Mouse (Mus musculus) Patski (cell line): ENCODE results near the gene Cox6a2. TPM values are rescaled to one million over a fixed set of nuclear protein-coding genes. Genes with fewer than 3 reads are reported as not detected.

ENCODE experiments used
- ATAC-seq: fragments of 100-300 bp; one replicate; pipeline ENCODE4 v1.8.0; 2021
- CTCF ChIA-PET: fragments of 350-600 bp; sonication (Branson Sonifier 250); formaldehyde crosslinking; loops from one replicate; lab custom pipeline; 2022; ENCODE audit warnings: inconsistent platforms; lab: Charles Lee
- POLR2A ChIA-PET: fragments of 350-600 bp; sonication (Branson Sonifier 250); formaldehyde crosslinking; loops from one replicate; lab custom pipeline; 2022; ENCODE audit warnings: antibody characterized with exemption, inconsistent platforms; lab: Charles Lee
- DNase-seq: peaks from one replicate; pipeline ENCODE4 v3.0.0-alpha.2; 2011; ENCODE audit warnings: low read depth, low spot score
- H3K27me3 ChIP-seq: fragments of 371-371 bp; one replicate; pipeline ENCODE4 v1.5.1; 2021
- CTCF ChIP-seq: fragments of 100-300 bp; IDR thresholded peaks from one replicate; pipeline ENCODE4 v1.5.1; 2021
- in situ Hi-C: fragments of 300-500 bp; cut with MboI; formaldehyde crosslinking; loops from 3 replicates; pipeline ENCODE4 v1.11.1; 2018; ENCODE audit warnings: low pct_unique_long_range_greater_than_20kb, mixed read lengths
- polyA plus RNA-seq: library from polyadenylated mRNA; unstranded; gene quantifications from one replicate; pipeline ENCODE4 v1.2.3, GENCODE M21; 2021

Cox6a2 gene
- 0.30 TPM for polyA plus RNA-seq

DNA sequence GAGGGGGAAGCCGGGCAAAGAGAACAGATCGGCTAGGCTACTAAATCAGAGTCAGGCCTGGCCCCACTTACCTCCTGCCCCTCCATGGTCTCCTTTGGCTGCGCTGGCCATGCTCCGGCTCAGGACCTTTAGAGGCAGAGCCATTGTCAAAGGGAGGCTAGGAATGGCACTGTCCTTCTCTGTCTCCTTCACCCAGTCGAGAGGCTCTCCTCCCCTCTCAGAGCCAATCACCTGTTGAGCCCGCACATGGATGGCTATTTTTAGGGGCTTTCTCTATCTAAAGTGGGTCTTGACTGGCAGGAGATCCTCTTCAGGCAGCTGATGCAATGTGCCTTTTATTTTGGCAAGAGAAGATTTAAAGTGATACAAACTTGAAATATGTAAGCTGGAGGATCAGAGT, at the start of gene Cox6a2:
TSS of gene Cox6a2 (minus strand) at position 236 of the 400 bp plus-strand sequence.
- POLR2A ChIA-PET = no interaction called here
- in situ Hi-C loops = loop anchor here (5.0 to 25.0 kb wide), 3 partner anchors 104 to 544 kb away; partner anchors contain the start of gene Pycard
- H3K27me3 ChIP-seq = peaks cover 8% of the 10 kb centered on the region
- no peak for TF ChIP-seq CTCF
- no peak for ATAC-seq
- CTCF ChIA-PET = interaction anchor here (1.7 kb wide), 1 partner anchor 20 kb away, joined by 3 read pairs; no protein-coding TSS in a partner anchor
- DNase-seq = no peak

- peaks cover 15% of the 10 kb centered on the region for H3K27me3 ChIP-seq
- TF ChIP-seq CTCF = no peak
- in situ Hi-C loops = no loop called here
- ATAC-seq = no peak
- ChIA-PET POLR2A (interaction anchor here (0.9 kb wide), 1 partner anchor 326 kb away, joined by 4 read pairs; no protein-coding TSS in a partner anchor), CTCF (no interaction called here)
- no peak for DNase-seq
Measured at GRCm38 (mm10) chr7:128255757-128256156, 49.6 kb upstream of the Cox6a2 start.

DNA sequence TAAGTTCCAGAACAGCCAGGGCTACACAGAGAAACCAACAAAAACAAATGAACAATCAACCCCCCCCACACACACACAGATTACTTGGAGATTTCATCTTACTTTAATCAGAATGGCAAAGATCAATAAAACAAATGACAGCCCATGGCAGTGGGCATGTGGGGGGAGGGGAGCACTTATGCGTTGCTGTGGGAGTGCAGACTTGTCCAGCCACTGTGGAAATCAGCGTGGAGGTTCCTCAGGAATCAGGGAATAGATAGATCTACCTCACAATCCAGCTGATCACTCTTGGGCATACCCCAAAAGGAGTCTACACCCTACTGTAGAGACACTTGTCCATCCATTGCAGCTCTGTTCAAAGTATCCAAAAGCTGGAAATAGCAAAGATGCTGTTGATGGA, 48.8 kb upstream of the Cox6a2 start:
- ChIA-PET POLR2A (interaction anchor here (0.9 kb wide), 1 partner anchor 326 kb away, joined by 4 read pairs; no protein-coding TSS in a partner anchor), CTCF (no interaction called here)
- in situ Hi-C loops = no loop called here
- peaks cover 8% of the 10 kb centered on the region for H3K27me3 ChIP-seq
- no peak for TF ChIP-seq CTCF
- no peak for ATAC-seq
- DNase-seq = no peak

GRCm38 (mm10) chr7:128252609-128253008, 46.4 kb upstream of the Cox6a2 start:
- in situ Hi-C loops = no loop called here
- no peak for ATAC-seq
- H3K27me3 ChIP-seq = no peaks in the 10 kb centered on the region
- no peak for DNase-seq
- no peak for TF ChIP-seq CTCF
- ChIA-PET POLR2A (interaction anchor here (1.1 kb wide), 1 partner anchor 13 kb away, joined by 3 read pairs; no protein-coding TSS in a partner anchor), CTCF (no interaction called here)

DNA sequence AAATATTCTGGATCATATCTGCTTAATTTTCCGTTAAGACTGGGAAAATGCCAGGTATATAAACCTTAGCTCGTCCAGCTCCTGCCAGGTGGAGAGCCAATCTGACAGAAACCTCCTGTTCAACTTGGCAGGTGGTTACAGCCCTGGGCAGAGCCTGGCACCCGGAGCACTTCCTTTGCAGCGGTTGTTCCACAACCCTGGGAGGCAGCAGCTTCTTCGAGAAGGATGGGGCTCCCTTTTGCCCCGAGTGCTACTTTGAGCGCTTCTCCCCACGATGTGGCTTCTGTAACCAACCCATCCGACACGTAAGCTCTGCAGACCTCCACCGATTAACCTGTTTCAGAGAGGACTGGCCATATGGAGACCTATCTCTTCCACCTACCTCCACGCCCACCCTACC, 45.8 kb upstream of the Cox6a2 start:
- POLR2A ChIA-PET = no interaction called here
- ATAC-seq (no peak), DNase-seq (no peak)
- TF ChIP-seq CTCF = no peak
- CTCF ChIA-PET = no interaction called here
- no peaks in the 10 kb centered on the region for H3K27me3 ChIP-seq
- in situ Hi-C loops = no loop called here

DNA sequence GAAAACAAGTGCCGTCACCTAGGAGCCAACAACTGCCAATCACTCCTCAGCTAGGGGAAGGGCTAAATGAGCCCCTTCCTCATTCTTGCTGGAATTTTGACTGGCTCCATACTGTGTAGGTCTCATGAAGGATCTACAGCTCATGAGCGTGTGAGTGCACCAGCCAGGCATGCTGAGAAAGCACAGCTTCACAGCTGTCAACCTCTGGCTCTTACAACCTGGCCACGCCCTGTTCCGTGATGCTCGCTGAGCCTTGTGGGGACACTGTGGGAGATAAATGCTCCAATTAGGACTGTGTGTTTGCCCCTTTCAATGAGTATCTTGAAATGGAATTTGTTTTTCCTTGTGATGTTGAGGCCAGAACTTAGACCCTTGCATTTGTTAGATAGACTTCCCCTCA, 43.8 kb upstream of the Cox6a2 start:
- no peak for TF ChIP-seq CTCF
- ChIA-PET CTCF (no interaction called here), POLR2A (interaction anchor here (0.6 to 0.8 kb wide), 2 partner anchors 10 to 1743 kb away, joined by 3 read pairs; no protein-coding TSS in a partner anchor)
- in situ Hi-C loops = loop anchor here (5.0 kb wide), 3 partner anchors 42 to 452 kb away; no protein-coding TSS in a partner anchor
- DNase-seq (no peak), ATAC-seq (no peak)
- no peaks in the 10 kb centered on the region for H3K27me3 ChIP-seq

GRCm38 (mm10) chr7:128248081-128249042, 42.2 kb upstream of the Cox6a2 start:
- H3K27me3 ChIP-seq = no peaks in the 10 kb centered on the region
- DNase-seq = no peak
- ChIA-PET CTCF (interaction anchor here (1.3 to 1.6 kb wide), 2 partner anchors 11 to 96 kb away, joined by 3 read pairs; partner anchors contain the start of genes 9130023H24Rik and Armc5), POLR2A (no interaction called here)
- in situ Hi-C loops = loop anchor here (5.0 kb wide), 3 partner anchors 44 to 454 kb away; no protein-coding TSS in a partner anchor
- ATAC-seq = no peak
- no peak for TF ChIP-seq CTCF

GRCm38 (mm10) chr7:128247443-128247842, 41.3 kb upstream of the Cox6a2 start:
- no peak for TF ChIP-seq CTCF
- ChIA-PET POLR2A (interaction anchor here (2.1 kb wide), 1 partner anchor 10 kb away, joined by 13 read pairs; the partner anchor contains the start of genes 9130023H24Rik and Armc5), CTCF (interaction anchor here (1.6 kb wide), 1 partner anchor 10 kb away, joined by 3 read pairs; the partner anchor contains the start of genes 9130023H24Rik and Armc5)
- in situ Hi-C loops = loop anchor here (5.0 kb wide), 3 partner anchors 45 to 455 kb away; no protein-coding TSS in a partner anchor
- no peaks in the 10 kb centered on the region for H3K27me3 ChIP-seq
- peak; percentile 44 for DNase-seq
- ATAC-seq = peak; percentile 65

DNA sequence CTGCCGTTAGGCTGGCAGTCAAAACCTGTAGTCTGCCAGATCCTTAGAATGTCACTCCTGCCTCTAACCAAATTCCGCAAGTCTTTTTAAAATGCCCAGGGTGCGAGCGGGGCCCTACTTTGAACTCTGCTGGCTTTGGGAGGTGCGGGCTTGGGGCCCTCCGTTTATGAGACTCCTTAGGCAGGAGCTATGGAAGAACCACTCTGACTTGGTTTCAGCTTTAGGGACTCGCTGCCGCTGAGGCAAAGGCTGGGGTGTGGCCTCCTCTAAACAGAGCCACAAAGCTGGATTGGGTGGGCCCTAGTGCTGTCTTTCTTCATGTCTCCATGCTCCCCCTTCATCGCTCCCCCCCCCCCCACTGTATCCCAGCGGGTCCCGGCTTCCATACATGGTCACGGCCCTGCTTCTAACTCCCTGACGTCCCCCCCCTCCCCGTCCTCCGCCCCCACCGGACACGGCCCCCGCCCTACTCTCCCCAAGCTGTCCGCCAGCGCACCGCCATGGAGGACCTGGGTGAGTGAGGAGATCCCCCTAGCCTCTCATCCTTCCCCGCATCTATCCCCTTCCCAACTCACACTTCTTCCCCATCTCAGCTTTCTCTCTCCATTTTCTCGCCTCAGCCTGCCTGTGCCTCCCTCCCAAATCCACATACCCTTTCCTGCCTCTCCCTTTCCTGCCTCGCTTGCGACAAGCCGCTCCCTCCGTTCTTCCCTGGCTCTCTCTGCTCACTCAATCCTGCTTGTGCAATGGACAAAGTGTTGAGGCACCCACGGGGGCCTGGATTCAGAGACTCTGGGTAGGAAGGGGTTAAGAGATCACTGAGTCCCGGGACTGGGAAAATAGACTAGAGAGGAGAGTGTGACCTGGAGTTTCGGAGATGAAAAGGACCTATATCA, 40.6 kb upstream of the Cox6a2 start, which contains the start of gene Tgfb1i1:
TSS of gene Tgfb1i1 (plus strand) at position 317 of the 896 bp plus-strand sequence.
- in situ Hi-C loops = loop anchor here (5.0 kb wide), 3 partner anchors 46 to 456 kb away; no protein-coding TSS in a partner anchor
- ATAC-seq (peak; percentile 27), DNase-seq (peak; percentile 13)
- POLR2A ChIA-PET = interaction anchor here (0.6 to 2.1 kb wide), 2 partner anchors 9 to 116 kb away, joined by 3 to 13 read pairs; partner anchors contain the start of genes 9130023H24Rik and Armc5
- CTCF ChIA-PET = interaction anchor here (0.7 to 1.6 kb wide), 3 partner anchors 9 to 97 kb away, joined by 3 read pairs; partner anchors contain the start of genes 9130023H24Rik and Armc5
- H3K27me3 ChIP-seq = no peaks in the 10 kb centered on the region
- no peak for TF ChIP-seq CTCF
